Mouse (Mus musculus) liver, embryonic 15.5 days (tissue): ENCODE measurements around the gene Asxl2. TPM values are rescaled to one million over a fixed set of nuclear protein-coding genes. Genes with fewer than 3 reads are reported as not detected.
"Not testable (repeated sequence)": the region's sequence is repeated elsewhere in the genome, so short reads cannot be mapped to it uniquely, and the experiment has no call there.

Source experiments
- ATAC-seq: fragments of 200-750 bp; cut with Nextera tagmentation; 2 replicates; pipeline ENCODE4 v1.8.0; 2017; ENCODE audit warnings: moderate number of reproducible peaks, mild to moderate bottlenecking, moderate library complexity; ENCODE audit not compliant: insufficient read depth
- H3K27ac ChIP-seq: fragments of 300-500 bp; sonication (generic); replicated peaks from 2 replicates; pipeline ENCODE4 v1.5.1; 2015; ENCODE audit warnings: mild to moderate bottlenecking, inconsistent platforms
- H3K27me3 ChIP-seq: fragments of 300-500 bp; sonication (generic); 2 replicates; pipeline ENCODE4 v1.6.1; 2015; ENCODE audit warnings: mild to moderate bottlenecking, inconsistent platforms
- H3K36me3 ChIP-seq: fragments of 300-500 bp; sonication (generic); replicated peaks from 2 replicates; pipeline ENCODE4 v1.6.1; 2015; ENCODE audit warnings: moderate library complexity, mild to moderate bottlenecking, inconsistent platforms
- H3K4me1 ChIP-seq: fragments of 300-500 bp; sonication (generic); replicated peaks from 2 replicates; pipeline ENCODE4 v1.6.1; 2015; ENCODE audit warnings: inconsistent platforms
- H3K4me2 ChIP-seq: fragments of 300-500 bp; sonication (generic); 2 replicates; pipeline ENCODE4 v1.6.1; 2015; ENCODE audit warnings: moderate library complexity, mild to moderate bottlenecking, inconsistent platforms
- H3K4me3 ChIP-seq: fragments of 300-500 bp; sonication (generic); replicated peaks from 2 replicates; pipeline ENCODE4 v1.5.1; 2015; ENCODE audit warnings: mild to moderate bottlenecking, inconsistent platforms
- H3K9ac ChIP-seq: fragments of 300-500 bp; sonication (generic); 2 replicates; pipeline ENCODE4 v1.6.1; 2015; ENCODE audit warnings: moderate library complexity, mild to moderate bottlenecking, inconsistent platforms
- H3K9me3 ChIP-seq: fragments of 300-500 bp; sonication (generic); replicated peaks from 2 replicates; pipeline ENCODE4 v1.6.1; 2016; ENCODE audit warnings: inconsistent platforms
- WGBS: fragments of 180-500 bp; shearing (Covaris S2); methylation state at CpG from one replicate; pipeline ENCODE4 v1.1.7; 2015; ENCODE audit warnings: mixed read lengths; ENCODE audit not compliant: insufficient replicate concordance; 5-methylcytosine and 5-hydroxymethylcytosine counted together
- polyA plus RNA-seq: library from polyadenylated mRNA; unstranded; fragments of >200 nt; fragmentation: Nextera tagmentation; extraction: Ambion mirVana; gene quantifications from 2 replicates; pipeline ENCODE4 v1.2.1, GENCODE M21; 2015

The Asxl2 gene
- polyA plus RNA-seq, 1 experiment from 2014 or later: 9.5 TPM

DNA sequence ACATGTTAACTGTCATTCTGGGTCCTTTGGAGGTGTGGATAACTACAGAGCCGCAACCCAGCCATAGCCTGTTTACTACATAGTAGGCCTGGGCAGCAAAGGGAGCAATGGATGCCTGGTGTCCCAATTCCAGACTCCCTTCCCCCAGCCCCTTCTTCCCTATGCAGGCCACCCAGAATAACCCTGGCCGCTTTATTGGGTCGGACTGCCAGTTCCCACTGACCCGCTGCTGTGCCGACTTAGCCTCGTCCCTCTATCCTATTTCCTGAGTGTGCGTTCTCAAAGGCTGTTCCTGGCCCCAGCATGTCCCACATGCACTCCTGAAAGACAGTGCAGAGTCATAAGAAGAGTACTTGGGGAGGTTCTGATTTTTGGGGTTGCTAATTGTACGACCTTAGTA is 29.7 kb upstream of the Asxl2 start:
- Histone ChIP-seq H3K4me1 (no peaks in the 10 kb centered on the region), H3K4me2 (no peak overlapping the region), H3K27me3 (no peaks in the 10 kb centered on the region), H3K36me3 (no peaks in the 10 kb centered on the region), H3K9ac (no peak overlapping the region), H3K27ac (no peak overlapping the region), H3K9me3 (no peaks in the 10 kb centered on the region), H3K4me3 (no peak overlapping the region)
- ATAC-seq: no peak
- 76% methylated on average over 8 of the region's 8 CpGs for WGBS

DNA sequence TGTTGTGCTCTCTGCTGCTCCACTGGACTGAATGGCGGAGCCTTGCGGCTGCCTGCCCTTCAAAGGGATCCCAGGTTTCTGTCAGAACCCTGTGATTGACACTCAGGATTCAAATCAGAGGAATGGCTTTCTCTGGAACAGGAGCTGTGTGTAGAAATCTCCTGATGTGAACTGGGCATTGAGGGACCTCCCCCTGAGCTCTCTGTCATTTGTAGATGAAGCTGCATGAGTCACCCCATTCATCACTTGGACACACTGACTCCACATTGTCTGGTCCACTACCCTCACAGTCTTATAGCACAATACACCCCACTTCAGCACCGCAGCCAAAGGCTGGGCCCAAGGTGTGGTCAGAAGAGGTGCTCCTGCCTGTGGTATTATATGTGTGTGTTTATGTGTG is 21.0 kb upstream of the Asxl2 start:
- H3K27ac ChIP-seq, H3K4me1 ChIP-seq, H3K27me3 ChIP-seq, H3K4me3 ChIP-seq, H3K4me2 ChIP-seq, H3K9me3 ChIP-seq, H3K9ac ChIP-seq, H3K36me3 ChIP-seq, ATAC-seq: not testable (repeated sequence)
- WGBS: 85% methylated on average over 3 of the region's 3 CpGs

DNA sequence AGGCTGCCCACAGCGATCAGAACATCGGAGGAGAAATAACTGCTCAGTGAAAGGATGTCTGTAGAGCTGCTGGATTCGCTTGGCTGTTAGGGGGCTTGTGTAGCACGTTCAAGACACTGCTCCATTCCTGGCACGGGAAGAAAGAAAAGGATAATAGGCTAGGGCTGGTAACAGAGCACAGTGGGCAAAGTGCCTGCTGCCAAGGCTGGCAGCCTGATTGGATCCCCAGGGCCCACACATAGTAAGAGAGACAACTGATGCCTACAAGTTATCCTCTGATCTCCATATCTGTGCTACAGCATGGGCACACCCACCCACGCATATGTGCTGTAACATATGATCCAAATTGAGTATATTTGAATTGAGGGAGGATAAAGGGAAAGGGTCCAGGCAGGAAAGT is 20.1 kb upstream of the Asxl2 start:
- Histone ChIP-seq H3K4me3 (no peak overlapping the region), H3K9me3 (no peaks in the 10 kb centered on the region), H3K36me3 (no peaks in the 10 kb centered on the region), H3K4me1 (no peaks in the 10 kb centered on the region), H3K9ac (no peak overlapping the region), H3K27ac (no peak overlapping the region), H3K4me2 (no peak overlapping the region), H3K27me3 (no peaks in the 10 kb centered on the region)
- ATAC-seq: no peak
- WGBS: 79% methylated on average over 6 of the region's 6 CpGs

DNA sequence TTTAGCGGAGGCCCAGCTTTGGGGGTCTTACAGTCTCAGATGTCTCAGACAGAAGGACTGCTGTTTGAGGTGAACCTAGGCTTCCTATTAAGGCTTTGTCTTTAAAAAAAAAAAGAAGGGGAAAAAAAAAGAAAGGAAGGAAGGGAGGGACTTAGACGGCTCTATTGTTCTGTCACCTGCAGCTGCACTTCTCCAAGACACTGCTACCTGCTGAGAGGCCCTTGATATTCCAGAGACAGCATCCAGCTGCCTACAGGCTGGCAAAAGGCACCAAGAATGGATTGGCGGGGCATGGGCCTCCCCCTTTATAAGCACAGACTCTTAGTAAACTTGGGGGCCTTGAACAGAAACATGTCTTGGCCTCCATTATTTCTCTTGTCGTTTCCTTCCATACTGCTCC is 11.7 kb upstream of the Asxl2 start:
- ATAC-seq: no peak
- Histone ChIP-seq H3K27me3 (no peaks in the 10 kb centered on the region), H3K9me3 (no peaks in the 10 kb centered on the region), H3K4me3 (no peak overlapping the region), H3K4me2 (no peak overlapping the region), H3K27ac (no peak overlapping the region), H3K4me1 (no peaks in the 10 kb centered on the region), H3K36me3 (peaks cover 4% of the 10 kb centered on the region; the same call in 1 of the 2 replicates), H3K9ac (no peak overlapping the region)
- WGBS: 77% methylated on average over 4 of the region's 4 CpGs

DNA sequence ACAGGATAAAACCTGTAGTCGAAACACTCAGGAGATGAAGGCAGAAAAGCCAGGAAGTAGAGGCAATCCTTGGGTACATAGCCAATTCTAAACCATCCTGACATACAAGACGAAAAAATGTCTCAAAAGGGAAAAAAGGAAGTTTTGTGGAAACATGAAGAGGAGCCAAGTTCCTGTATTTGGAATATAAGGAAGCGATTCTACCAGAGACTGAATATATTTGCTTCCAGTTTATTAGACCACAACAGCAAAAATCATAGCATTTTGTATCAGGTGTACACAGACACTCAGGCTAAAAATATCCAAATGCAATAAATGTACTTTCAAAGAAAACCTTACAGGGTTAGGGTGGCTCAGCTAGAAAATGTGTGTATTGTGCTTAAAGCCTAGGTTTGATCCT is 7.9 kb upstream of the Asxl2 start:
- H3K36me3 ChIP-seq: peaks cover 17% of the 10 kb centered on the region
- ATAC-seq: no peak
- 65% methylated on average over 3 of the region's 3 CpGs for WGBS
- H3K4me1 ChIP-seq: no peaks in the 10 kb centered on the region
- H3K27me3 ChIP-seq: no peaks in the 10 kb centered on the region
- no peak overlapping the region for H3K9ac ChIP-seq
- no peak overlapping the region for H3K4me3 ChIP-seq
- no peaks in the 10 kb centered on the region for H3K9me3 ChIP-seq
- no peak overlapping the region for H3K4me2 ChIP-seq
- H3K27ac ChIP-seq: no peak overlapping the region

DNA sequence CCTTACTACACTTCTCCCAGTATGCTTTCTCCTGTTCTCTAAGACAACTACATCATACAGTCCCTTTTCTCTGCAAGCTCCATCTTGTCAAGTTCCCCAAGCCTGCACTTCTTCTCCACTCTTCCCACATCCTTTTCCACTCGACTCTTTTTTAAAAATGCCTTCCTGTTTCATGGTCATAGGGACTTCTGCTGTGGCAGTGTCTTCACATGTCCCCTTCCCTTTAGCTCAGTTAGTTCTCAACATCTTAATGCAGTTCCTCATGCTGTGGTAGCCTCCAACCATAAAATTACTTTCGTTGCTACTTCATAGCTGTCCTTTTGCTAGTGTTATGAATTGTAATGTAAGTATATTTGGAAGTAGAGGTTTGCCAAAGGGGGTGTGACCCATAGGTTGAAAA is 6.1 kb upstream of the Asxl2 start:
- Histone ChIP-seq H3K4me2 (no peak overlapping the region), H3K9me3 (no peaks in the 10 kb centered on the region), H3K27ac (no peak overlapping the region), H3K9ac (no peak overlapping the region), H3K4me1 (peaks cover 15% of the 10 kb centered on the region), H3K27me3 (no peaks in the 10 kb centered on the region), H3K4me3 (no peak overlapping the region), H3K36me3 (peaks cover 17% of the 10 kb centered on the region)
- 36% methylated on average over 2 of the region's 2 CpGs for WGBS
- no peak for ATAC-seq

DNA sequence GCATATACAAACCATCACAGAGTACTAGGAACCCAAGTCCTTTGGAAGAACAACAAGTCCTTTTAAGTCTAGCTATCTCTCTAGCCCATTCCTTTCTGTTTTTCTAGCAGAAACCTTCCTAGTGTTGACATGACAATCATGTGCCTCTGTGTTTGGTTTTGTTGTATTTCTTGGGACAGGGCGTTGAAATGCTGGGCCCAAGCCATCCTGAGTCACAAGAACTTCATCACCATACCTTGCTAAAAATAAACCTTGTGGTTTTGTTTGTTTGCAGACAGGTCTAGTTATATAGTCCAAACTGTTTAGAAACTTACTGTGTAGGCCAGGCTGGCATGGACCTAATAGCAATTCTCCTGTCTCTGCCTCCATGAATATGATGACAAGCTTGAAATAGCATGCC is 3.9 kb upstream of the Asxl2 start:
- Histone ChIP-seq H3K4me2 (no peak overlapping the region), H3K4me3 (no peak overlapping the region), H3K9me3 (no peaks in the 10 kb centered on the region), H3K27me3 (no peaks in the 10 kb centered on the region), H3K27ac (no peak overlapping the region), H3K36me3 (peaks cover 13% of the 10 kb centered on the region), H3K4me1 (peaks cover 18% of the 10 kb centered on the region), H3K9ac (no peak overlapping the region)
- no peak for ATAC-seq
- WGBS: 70% methylated on average over 1 of the region's 1 CpGs

DNA sequence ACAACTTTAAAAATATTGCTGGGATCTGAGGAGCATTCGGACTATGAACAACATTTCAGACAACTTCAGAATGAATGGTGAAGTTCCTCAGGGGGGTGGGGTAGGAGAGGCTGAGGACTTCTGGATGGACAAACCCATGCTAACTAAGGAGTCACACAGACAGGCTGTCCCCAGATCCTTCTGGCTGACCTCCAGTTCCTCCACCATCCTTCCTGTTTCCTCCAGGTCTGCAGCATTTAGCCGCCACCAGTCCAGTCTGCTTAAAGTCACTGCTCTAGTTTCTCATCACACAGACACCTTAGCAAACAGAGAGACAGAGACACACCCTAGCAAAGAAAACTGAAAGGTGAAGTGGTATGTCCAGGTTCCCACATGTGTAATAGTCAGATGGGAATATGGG is 2.5 kb upstream of the Asxl2 start:
- 55% methylated on average over 2 of the region's 2 CpGs for WGBS
- Histone ChIP-seq H3K9me3 (no peaks in the 10 kb centered on the region), H3K27me3 (no peaks in the 10 kb centered on the region), H3K4me3 (no peak overlapping the region), H3K4me1 (peaks cover 27% of the 10 kb centered on the region), H3K9ac (no peak overlapping the region), H3K36me3 (peaks cover 13% of the 10 kb centered on the region), H3K27ac (no peak overlapping the region), H3K4me2 (no peak overlapping the region)
- ATAC-seq: no peak

DNA sequence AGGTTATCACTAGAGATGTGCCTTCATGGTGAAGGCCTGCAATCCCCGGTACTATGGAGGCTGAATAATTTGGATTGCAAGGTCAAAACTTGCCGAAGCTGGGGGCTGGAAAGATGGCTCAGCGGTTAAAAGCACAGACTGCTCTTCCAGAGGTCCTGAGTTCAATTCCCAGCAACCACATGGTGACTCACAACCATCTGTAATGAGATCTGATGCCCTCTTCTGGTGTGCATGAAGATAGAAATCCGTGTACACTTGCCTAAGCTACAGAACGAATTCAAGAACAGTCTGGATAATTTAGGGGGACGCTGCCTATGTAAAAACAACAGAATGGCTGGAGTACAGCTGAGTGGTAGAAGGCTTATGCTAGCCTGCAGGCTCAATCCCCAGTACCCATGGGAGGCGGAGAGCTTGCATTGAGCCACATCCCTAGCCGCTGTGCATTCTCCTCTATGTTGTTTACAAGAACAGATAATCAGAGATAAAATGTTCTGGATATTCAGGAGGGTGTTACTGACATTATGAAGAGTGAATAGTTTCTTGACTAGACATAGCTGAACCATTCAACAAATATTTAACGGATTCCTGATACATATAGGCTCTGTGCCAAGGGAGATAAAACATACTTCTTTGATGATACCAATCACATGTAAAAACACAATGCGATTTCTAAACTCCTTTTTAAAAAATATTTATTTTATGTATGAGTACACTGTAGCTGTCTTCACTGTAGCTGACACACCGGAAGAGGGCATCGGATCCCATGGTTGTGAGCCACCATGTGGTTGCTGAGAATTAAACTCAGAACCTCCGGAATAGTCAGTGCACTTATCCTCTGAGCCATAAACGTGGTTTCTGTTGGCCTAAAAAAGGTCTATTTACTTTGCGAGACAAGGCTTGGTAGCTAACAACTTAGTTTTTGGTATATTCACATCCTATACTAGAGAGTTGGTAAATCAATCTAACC is 999 bp upstream of the Asxl2 start:
- peaks cover 13% of the 10 kb centered on the region for H3K36me3 ChIP-seq
- peak overlapping the region; percentile 97 for H3K27ac ChIP-seq
- 30% methylated on average over 15 of the region's 15 CpGs for WGBS
- no peaks in the 10 kb centered on the region for H3K27me3 ChIP-seq
- peak overlapping the region; percentile 94 for H3K4me3 ChIP-seq
- peak overlapping the region; percentile 60 for H3K9ac ChIP-seq
- no peaks in the 10 kb centered on the region for H3K9me3 ChIP-seq
- peaks cover 40% of the 10 kb centered on the region for H3K4me1 ChIP-seq
- no peak for ATAC-seq
- peak overlapping the region; percentile 84 for H3K4me2 ChIP-seq

DNA sequence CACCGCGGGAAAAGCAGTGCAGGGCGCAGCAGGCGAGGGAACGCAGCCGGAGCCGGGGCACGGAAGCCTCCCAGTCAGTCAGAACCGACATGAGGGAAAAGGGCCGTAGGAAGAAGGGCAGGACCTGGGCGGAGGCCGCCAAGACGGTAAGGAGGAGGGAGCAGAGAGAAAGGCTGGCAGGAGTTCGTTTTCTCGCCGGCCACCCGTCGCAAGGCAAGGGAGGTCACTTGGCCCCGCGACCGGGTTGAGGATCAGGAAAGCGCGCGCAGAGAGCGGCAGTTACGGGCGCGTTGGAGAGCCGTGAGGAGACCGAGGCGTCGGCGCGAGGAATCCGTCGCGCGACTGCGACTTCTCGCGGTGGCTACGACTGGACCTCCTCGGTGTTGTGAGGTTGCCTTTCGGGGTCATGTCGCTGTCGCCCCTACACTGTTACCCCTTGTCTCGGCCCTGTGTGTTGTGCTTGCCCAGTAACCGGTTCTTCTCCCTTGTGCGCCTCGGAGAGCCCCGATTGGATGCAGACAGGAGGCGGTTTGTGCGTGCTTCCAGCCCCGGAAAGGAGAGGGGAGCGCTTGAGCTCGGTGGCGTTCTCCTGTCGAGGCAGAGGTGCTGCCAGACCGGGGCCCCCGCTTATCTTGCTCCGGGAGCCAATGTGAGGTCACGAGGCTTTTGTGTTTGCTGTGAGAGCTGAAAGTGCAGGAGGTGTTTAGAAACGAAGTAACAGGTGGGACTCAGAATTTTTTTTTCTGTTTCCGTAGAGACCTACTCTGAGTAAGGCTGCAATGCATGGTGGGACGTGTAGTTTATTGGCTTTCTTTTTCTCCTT is 621 bp downstream of the Asxl2 start:
- no peaks in the 10 kb centered on the region for H3K27me3 ChIP-seq
- peak; percentile 54 for ATAC-seq
- WGBS: under 1% methylated on average over 65 of the region's 65 CpGs
- H3K27ac ChIP-seq: peak overlapping the region; percentile 97
- H3K9ac ChIP-seq: peak overlapping the region; percentile 98
- H3K4me3 ChIP-seq: peak overlapping the region; percentile 94
- H3K9me3 ChIP-seq: no peaks in the 10 kb centered on the region
- H3K4me1 ChIP-seq: peaks cover 45% of the 10 kb centered on the region
- H3K36me3 ChIP-seq: peaks cover 11% of the 10 kb centered on the region
- peak overlapping the region; percentile 84 for H3K4me2 ChIP-seq
